Mouse (Mus musculus): ENCODE results near the gene Ntf5. TPM values are rescaled to one million over a fixed set of nuclear protein-coding genes. Genes with fewer than 3 reads are reported as not detected.

Gene Ntf5
- polyA plus RNA-seq, 1 experiment from 2014 or later, result 0.13 TPM

- Histone ChIP-seq H3K9me3 (ENCODE audit: control insufficient read depth, low read length) (no peaks in the 10 kb centered on the region), H3K4me1 (replicated peaks; ENCODE audit: control insufficient read depth, insufficient read depth, low read length) (peaks cover 33% of the 10 kb centered on the region), H3K4me3 (replicated peaks; ENCODE audit: low read length) (peak overlapping the region; percentile 75)
Measured at GRCm38 (mm10) chr7:45433835-45434202, 20.3 kb downstream of the Ntf5 start.

GRCm38 (mm10) chr7:45434203-45435015 is 20.9 kb downstream of the Ntf5 start, which contains the start of gene Gys1:
TSS of gene Gys1 (plus strand) at chr7:45434844.
- peak within 1 kb of the TSS; percentile 78 for H3K9ac ChIP-seq
- H3K9me3 ChIP-seq (ENCODE audit: control insufficient read depth, low read length), result no peaks in the 10 kb centered on the region
- peak; percentile 100 for DNase-seq (ENCODE audit: low spot score)
- peak within 1 kb of the TSS; percentile 93 for H3K4me2 ChIP-seq (replicated peaks)
- no peaks in the 10 kb centered on the region for H3K27me3 ChIP-seq (ENCODE audit: control insufficient read depth, insufficient read depth, low read length)
- H3K36me3 ChIP-seq (replicated peaks; ENCODE audit: control insufficient read depth, insufficient read depth), result peaks cover 27% of the 10 kb centered on the region
- peak within 1 kb of the TSS; percentile 75 for H3K4me3 ChIP-seq (replicated peaks; ENCODE audit: low read length)
- H3K4me1 ChIP-seq (replicated peaks; ENCODE audit: control insufficient read depth, insufficient read depth, low read length), result peaks cover 33% of the 10 kb centered on the region
- H3K27ac ChIP-seq, result peak within 1 kb of the TSS; percentile 85
- ATAC-seq (ENCODE audit: low FRiP score), result peak; percentile 97
- WGBS, result under 1% methylated on average over 45 of the region's 45 CpGs

More at GRCm38 (mm10) chr7:45433835-45434202, 20.3 kb downstream of the Ntf5 start:
- DNase-seq (ENCODE audit: low spot score), result no peak
- 1% methylated on average over 7 of the region's 7 CpGs for WGBS
- no peak for ATAC-seq (ENCODE audit: low FRiP score)
- peaks cover 33% of the 10 kb centered on the region for H3K36me3 ChIP-seq (replicated peaks; ENCODE audit: control insufficient read depth, insufficient read depth)
- H3K9ac ChIP-seq, result peak overlapping the region; percentile 77
- peak overlapping the region; percentile 85 for H3K27ac ChIP-seq
- no peaks in the 10 kb centered on the region for H3K27me3 ChIP-seq (ENCODE audit: control insufficient read depth, insufficient read depth, low read length)
- peak overlapping the region; percentile 93 for H3K4me2 ChIP-seq (replicated peaks)

DNA sequence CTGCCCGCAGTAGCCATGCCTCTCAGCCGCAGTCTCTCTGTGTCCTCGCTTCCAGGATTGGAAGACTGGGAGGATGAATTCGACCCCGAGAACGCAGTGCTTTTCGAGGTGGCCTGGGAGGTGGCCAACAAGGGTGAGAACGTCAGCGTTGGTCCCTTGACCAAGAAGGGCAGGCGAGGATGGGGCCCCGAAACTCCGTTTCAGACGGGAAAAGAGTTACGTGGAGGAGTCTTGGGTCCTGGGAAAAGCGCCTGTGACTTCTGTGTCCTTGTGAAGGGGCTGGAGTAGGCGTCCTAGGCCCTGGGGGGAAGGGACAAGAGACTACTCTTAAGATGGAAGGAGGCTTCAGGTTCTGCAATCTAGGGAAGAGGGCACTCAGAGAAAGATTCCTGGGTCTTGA is 21.5 kb downstream of the Ntf5 start:
- Histone ChIP-seq H3K4me3 (replicated peaks; ENCODE audit: low read length) (peak overlapping the region; percentile 75), H3K9ac (peak overlapping the region; percentile 78), H3K4me1 (replicated peaks; ENCODE audit: control insufficient read depth, insufficient read depth, low read length) (peaks cover 33% of the 10 kb centered on the region), H3K9me3 (ENCODE audit: control insufficient read depth, low read length) (no peaks in the 10 kb centered on the region), H3K36me3 (replicated peaks; ENCODE audit: control insufficient read depth, insufficient read depth) (peaks cover 25% of the 10 kb centered on the region), H3K27ac (peak overlapping the region; percentile 44), H3K4me2 (replicated peaks) (peak overlapping the region; percentile 85), H3K27me3 (ENCODE audit: control insufficient read depth, insufficient read depth, low read length) (no peaks in the 10 kb centered on the region)
- no peak; the same call in 1 of the 2 replicates for ATAC-seq (ENCODE audit: low FRiP score)
- WGBS, result 4% methylated on average over 16 of the region's 16 CpGs
- DNase-seq (ENCODE audit: low spot score), result no peak

DNA sequence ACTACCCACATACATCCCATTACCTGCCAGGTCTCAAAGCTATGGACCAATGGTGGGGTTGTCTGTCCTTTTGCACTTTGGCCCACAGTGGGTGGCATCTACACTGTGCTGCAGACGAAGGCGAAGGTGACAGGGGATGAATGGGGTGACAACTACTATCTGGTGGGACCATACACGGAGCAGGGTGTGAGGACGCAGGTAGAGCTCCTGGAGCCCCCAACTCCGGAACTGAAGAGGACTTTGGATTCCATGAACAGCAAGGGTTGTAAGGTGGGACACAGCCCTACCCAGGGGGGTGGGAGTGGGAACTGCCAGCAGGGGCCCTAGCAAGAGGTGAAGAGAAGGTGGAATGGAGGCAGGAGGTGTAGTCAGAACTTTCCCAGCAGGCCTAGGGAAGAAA is 22.9 kb downstream of the Ntf5 start:
- H3K9me3 ChIP-seq (ENCODE audit: control insufficient read depth, low read length), result no peaks in the 10 kb centered on the region
- no peaks in the 10 kb centered on the region for H3K27me3 ChIP-seq (ENCODE audit: control insufficient read depth, insufficient read depth, low read length)
- H3K9ac ChIP-seq, result no peak overlapping the region
- WGBS, result 93% methylated on average over 5 of the region's 5 CpGs
- no peak overlapping the region for H3K4me3 ChIP-seq (replicated peaks; ENCODE audit: low read length)
- ATAC-seq (ENCODE audit: low FRiP score) (no peak), DNase-seq (ENCODE audit: low spot score) (no peak)
- 0 out of 2 replicates have a peak overlapping the region, but pooled peaks have one; percentile 85 for H3K4me2 ChIP-seq (replicated peaks)
- peaks cover 22% of the 10 kb centered on the region for H3K36me3 ChIP-seq (replicated peaks; ENCODE audit: control insufficient read depth, insufficient read depth)
- H3K27ac ChIP-seq, result no peak overlapping the region
- H3K4me1 ChIP-seq (replicated peaks; ENCODE audit: control insufficient read depth, insufficient read depth, low read length), result peaks cover 33% of the 10 kb centered on the region

DNA sequence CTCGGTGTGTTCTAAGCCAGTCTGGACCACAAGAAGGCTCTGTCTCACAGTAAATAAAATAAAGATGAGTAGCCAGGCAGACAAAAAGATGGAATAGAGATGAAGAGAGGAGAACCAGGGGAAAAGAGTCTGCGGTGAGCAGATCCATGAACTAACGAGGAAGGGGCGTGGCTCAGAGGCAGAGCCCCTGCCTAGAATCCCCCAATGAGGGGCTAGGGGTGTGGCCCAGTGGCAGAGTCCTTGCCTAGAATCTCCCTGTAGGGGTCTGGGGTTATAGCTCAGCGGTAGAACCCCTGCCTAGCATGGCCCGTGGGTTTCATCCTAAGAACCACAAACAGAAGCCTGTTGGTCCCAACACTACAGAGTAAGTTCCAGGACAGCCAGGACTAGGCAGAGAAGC is 23.6 kb downstream of the Ntf5 start:
- no peak overlapping the region for H3K27ac ChIP-seq
- peaks cover 33% of the 10 kb centered on the region for H3K4me1 ChIP-seq (replicated peaks; ENCODE audit: control insufficient read depth, insufficient read depth, low read length)
- no peak overlapping the region for H3K9ac ChIP-seq
- no peaks in the 10 kb centered on the region for H3K9me3 ChIP-seq (ENCODE audit: control insufficient read depth, low read length)
- ATAC-seq (ENCODE audit: low FRiP score) (no peak), DNase-seq (ENCODE audit: low spot score) (no peak)
- no peak overlapping the region for H3K4me3 ChIP-seq (replicated peaks; ENCODE audit: low read length)
- no peaks in the 10 kb centered on the region for H3K27me3 ChIP-seq (ENCODE audit: control insufficient read depth, insufficient read depth, low read length)
- 0 out of 2 replicates have a peak overlapping the region, but pooled peaks have one; percentile 10 for H3K4me2 ChIP-seq (replicated peaks)
- H3K36me3 ChIP-seq (replicated peaks; ENCODE audit: control insufficient read depth, insufficient read depth), result peaks cover 22% of the 10 kb centered on the region
- WGBS, result 38% methylated on average over 6 of the region's 6 CpGs

DNA sequence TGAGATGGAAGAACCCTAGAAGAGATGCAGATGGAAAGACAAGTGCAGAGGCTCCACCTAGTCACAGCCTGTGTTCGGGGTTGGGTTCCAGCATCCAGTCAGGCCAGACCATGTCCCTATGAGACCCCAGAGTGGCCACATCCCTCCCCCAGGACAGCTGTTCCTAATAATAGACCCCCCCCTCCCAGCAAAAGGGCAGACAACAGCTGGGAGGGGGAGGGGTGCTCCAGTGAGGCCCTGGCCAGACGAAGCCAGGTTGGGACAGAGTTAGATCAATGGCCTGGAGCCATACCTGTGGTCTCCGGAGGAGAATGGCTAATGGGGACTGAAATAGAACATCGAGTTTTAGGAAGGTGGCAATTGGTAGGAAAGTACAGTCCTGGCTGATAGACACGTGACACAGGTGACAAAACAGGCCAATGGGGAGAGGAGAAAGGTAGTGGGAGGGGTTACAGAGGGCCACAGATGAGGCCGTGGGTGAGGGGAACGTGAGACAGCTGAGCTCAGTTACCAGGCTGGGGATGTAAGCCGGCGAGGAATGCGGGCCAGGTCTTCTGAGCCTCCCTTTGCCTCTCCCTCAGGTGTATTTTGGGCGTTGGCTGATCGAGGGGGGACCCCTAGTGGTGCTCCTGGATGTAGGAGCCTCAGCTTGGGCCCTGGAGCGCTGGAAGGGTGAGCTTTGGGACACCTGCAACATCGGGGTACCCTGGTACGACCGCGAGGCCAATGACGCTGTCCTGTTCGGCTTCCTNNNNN is 24.2 kb downstream of the Ntf5 start, which contains the start of gene Ruvbl2:
TSS of gene Ruvbl2 (minus strand) at position 576 of the 756 bp plus-strand sequence.
- Histone ChIP-seq H3K9ac (no peak within 1 kb of the TSS), H3K4me2 (replicated peaks) (peak within 1 kb of the TSS; percentile 10; the same call in 1 of the 2 replicates), H3K27ac (no peak within 1 kb of the TSS), H3K4me3 (replicated peaks; ENCODE audit: low read length) (no peak within 1 kb of the TSS), H3K27me3 (ENCODE audit: control insufficient read depth, insufficient read depth, low read length) (no peaks in the 10 kb centered on the region), H3K9me3 (ENCODE audit: control insufficient read depth, low read length) (no peaks in the 10 kb centered on the region), H3K36me3 (replicated peaks; ENCODE audit: control insufficient read depth, insufficient read depth) (peaks cover 24% of the 10 kb centered on the region), H3K4me1 (replicated peaks; ENCODE audit: control insufficient read depth, insufficient read depth, low read length) (peaks cover 32% of the 10 kb centered on the region)
- ATAC-seq (ENCODE audit: low FRiP score) (no peak), DNase-seq (ENCODE audit: low spot score) (no peak)
- WGBS, result 28% methylated on average over 19 of the region's 19 CpGs

DNA sequence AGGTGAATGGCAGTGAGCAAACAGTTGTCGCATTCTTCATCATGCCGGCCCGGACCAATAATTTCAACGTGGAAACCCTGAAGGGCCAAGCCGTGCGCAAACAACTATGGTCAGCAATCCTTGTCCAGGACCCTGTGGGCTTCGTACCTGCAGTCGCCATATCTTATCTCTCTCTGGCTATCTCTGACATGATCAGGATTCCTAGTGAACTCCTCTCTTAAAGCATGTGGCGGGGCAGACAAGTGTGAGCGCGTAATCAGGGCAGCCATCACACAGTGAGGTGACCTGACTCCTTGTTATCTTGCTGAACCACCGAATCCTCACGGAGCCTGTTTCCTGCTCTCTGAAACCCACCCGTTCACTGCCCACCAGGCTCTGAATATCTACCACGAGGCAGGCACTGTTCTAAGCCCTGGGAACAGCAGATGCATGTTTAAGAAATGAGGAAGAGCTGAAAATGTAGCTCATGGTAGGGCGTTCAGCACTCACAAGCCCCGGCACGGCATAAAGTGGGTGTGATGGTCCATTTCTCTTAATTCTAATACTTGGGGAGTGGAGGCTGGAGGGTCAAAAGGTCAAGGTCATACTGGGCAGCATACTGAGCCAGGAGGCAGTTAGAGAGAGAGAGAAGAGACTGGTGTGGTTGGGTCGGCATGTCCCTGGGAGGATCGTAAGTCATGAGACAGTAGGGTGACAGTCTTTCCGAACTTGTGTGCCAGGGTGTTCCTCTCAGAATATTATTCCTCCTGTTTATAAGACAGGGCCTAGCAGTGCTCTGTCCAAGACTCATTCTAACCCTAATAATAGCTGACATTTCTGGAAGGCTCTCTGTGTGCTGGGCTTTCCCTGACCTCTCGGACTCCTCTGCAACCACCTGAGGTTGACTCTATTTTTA is 30.3 kb downstream of the Ntf5 start:
- H3K27me3 ChIP-seq (ENCODE audit: control insufficient read depth, insufficient read depth, low read length), result no peaks in the 10 kb centered on the region
- ATAC-seq (ENCODE audit: low FRiP score) (no peak), DNase-seq (ENCODE audit: low spot score) (no peak)
- no peak overlapping the region for H3K4me2 ChIP-seq (replicated peaks)
- no peak overlapping the region for H3K9ac ChIP-seq
- H3K27ac ChIP-seq, result no peak overlapping the region
- peaks cover 59% of the 10 kb centered on the region for H3K36me3 ChIP-seq (replicated peaks; ENCODE audit: control insufficient read depth, insufficient read depth)
- 90% methylated on average over 22 of the region's 22 CpGs for WGBS
- H3K4me1 ChIP-seq (replicated peaks; ENCODE audit: control insufficient read depth, insufficient read depth, low read length), result no peaks in the 10 kb centered on the region
- no peak overlapping the region for H3K4me3 ChIP-seq (replicated peaks; ENCODE audit: low read length)
- H3K9me3 ChIP-seq (ENCODE audit: control insufficient read depth, low read length), result no peaks in the 10 kb centered on the region

DNA sequence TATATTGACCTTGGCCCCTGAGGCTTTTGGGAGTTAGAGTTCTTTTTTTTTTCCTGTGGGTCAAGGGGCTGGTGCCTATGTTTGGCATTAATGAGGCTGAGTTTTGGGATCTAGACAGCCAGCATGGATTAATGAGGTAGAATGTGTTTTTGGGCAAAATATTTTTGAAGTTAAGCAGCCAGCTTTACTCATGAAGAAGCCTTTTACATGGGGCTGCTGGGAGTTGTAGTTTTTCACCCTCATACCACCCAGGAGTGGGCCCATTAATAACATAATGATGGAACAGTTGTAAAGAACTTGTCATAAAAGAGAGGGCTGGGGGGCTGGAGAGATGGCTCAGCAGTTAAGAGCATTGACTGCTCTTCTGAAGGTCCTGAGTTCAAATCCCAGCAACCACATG is 33.1 kb downstream of the Ntf5 start:
- Histone ChIP-seq H3K4me2 (replicated peaks) (no peak overlapping the region), H3K9me3 (ENCODE audit: control insufficient read depth, low read length) (no peaks in the 10 kb centered on the region), H3K27me3 (ENCODE audit: control insufficient read depth, insufficient read depth, low read length) (no peaks in the 10 kb centered on the region), H3K4me3 (replicated peaks; ENCODE audit: low read length) (no peak overlapping the region), H3K9ac (no peak overlapping the region), H3K27ac (no peak overlapping the region), H3K36me3 (replicated peaks; ENCODE audit: control insufficient read depth, insufficient read depth) (peaks cover 57% of the 10 kb centered on the region), H3K4me1 (replicated peaks; ENCODE audit: control insufficient read depth, insufficient read depth, low read length) (no peaks in the 10 kb centered on the region)
- ATAC-seq (ENCODE audit: low FRiP score) (no peak), DNase-seq (ENCODE audit: low spot score) (no peak)
